Mouse (Mus musculus) mature B cell (primary cell): ENCODE results near the gene Tet2.

Source experiments
- in situ Hi-C: fragments of 300-500 bp; cut with MboI; formaldehyde crosslinking; loops from 2 replicates; pipeline ENCODE4 v1.14.3; 2019

Tet2 gene

GRCm38 (mm10) chr3:133459174-133459573 lies 85.8 kb downstream of the Tet2 start:
- in situ Hi-C loops = no loop called here

- in situ Hi-C loops = no loop called here
Measured at GRCm38 (mm10) chr3:133453896-133454295, 91.0 kb downstream of the Tet2 start.

GRCm38 (mm10) chr3:133436919-133437320 lies 108.0 kb downstream of the Tet2 start:
- in situ Hi-C loops = no loop called here

DNA sequence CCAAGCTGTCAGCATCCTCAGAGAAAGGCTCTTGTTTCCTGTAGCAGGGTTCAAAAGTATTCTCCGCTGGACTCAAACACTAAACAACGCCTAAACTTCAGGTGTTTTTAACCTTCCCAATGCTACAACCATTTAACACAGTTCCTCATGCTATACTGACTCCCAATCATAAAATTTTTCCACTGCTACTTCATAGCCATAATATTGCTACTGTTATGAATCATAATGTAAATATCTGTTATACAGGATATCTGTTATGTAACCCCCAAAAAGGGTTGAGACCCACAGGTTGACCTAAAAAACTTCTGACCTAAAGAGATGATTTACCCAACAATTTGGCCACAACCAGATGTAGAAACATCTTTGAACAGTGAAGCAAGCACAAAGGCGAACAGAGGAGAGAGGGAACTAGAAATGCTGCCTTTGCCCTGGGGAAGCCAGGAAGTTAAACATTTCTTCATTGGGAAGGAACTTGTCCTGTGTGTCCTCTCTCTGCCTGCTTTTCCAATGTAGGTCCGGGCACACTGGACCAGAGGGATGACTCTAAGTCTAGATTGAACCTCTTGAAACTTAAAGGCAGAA lies 108.6 kb downstream of the Tet2 start:
- in situ Hi-C loops = no loop called here

DNA sequence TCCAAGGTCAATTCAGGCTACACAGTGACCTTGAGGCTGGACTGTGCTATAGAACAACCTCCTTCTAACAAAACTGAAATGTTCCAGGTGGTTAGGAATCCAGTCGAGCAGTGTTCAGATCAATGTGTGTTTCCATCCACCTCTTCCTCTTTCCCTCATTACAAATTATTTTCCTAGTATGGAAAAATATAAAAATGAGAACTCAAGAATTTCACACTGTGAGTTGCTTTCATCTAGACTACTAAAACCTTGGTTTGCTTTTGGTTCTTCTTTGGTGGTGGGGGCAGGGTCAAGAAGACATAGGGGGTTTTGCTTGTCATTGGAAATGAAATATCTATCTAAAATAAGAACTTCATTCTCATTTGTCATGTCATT lies 109.2 kb downstream of the Tet2 start:
- in situ Hi-C loops = no loop called here

DNA sequence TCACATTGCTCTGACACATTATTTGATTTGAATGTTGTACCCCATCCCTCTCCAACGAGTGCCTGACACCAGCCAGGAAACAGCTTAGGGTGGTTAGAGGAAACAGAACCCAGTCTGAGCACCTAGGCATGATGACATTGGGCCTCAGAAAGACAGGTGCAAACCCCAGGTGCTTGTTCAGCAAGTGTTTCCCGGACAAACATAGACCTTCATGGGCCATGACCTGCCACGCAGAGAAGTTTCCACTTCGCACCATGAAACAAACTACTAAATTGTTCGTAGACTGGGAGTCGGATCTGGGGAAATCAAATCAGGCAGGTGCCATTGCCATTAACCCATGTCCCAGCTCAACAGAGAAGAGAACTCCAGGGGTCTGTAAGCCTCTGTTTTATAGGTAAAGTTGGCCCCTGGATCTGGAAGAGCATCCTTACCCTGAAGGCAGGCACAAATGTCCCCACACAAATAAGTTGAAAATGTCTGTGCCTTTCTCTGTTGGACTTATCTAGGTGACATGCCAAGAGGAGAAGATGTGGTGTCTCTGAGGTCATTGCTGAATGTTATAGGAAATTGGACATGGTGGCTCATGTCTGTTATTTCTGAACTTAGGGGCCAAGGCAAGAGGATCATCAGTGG lies 109.7 kb downstream of the Tet2 start:
- in situ Hi-C loops = no loop called here

DNA sequence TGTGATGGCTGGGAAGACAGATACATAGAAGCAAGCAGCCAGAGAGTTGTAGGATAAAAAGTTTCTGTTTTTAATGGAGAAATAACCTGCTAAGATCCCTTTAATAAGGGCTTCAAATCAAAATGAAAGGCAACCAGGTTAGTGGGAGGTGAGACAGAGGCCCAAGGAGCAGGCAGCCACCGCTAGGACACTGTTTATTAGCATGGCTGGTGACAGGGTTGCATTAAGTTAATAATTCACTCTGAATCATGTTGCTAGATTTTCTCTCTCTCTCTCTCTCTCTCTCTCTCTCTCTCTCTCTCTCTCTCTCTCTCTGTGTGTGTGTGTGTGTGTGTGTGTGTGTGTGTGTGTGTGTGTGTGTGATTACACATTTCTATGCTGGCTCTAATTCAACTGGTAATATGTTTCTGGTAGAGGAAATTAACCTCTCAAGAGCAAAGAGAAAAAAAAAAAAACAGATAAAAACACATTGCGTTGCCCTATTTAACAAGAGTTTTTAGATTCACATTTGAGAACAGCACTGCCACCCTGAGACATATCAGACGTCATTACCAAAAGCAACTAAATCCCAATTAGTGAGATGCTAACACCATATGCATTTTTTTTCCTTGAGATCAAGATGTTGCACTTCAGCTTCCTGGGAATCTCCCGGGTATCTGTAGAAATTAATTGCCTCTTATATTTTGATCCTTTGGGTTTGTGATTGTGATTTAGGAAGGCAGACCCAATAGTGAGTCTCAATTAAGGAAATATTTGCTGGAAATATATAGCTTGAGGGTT lies 115.4 kb downstream of the Tet2 start:
- in situ Hi-C loops = no loop called here

GRCm38 (mm10) chr3:133428003-133428402 lies 116.9 kb downstream of the Tet2 start:
- in situ Hi-C loops = no loop called here

- in situ Hi-C loops = no loop called here
Measured at GRCm38 (mm10) chr3:133423073-133423472, 121.9 kb downstream of the Tet2 start.

GRCm38 (mm10) chr3:133414747-133415146 lies 130.2 kb downstream of the Tet2 start:
- in situ Hi-C loops = no loop called here
